Mouse (Mus musculus) large intestine, adult 2 months (tissue): ENCODE data around the gene Hist2h2aa2. TPM values are rescaled to one million over a fixed set of nuclear protein-coding genes. Genes with fewer than 3 reads are reported as not detected.
A peak's percentile ranks its signal among the peaks of the same experiment; 100 is the strongest.
"Not testable (repeated sequence)": the region's sequence is repeated elsewhere in the genome, so short reads cannot be mapped to it uniquely, and the experiment has no call there.

Experiments used
- DNase-seq: peaks from one replicate; pipeline ENCODE4 v3.0.0-alpha.2; 2012; ENCODE audit warnings: low read depth, low spot score
- WGBS: fragments of 180-500 bp; shearing (Covaris S2); methylation state at CpG from one replicate; pipeline ENCODE4 v1.1.7; 2018; 5-methylcytosine and 5-hydroxymethylcytosine counted together
- polyA plus RNA-seq: library from polyadenylated mRNA; depleted of rRNA; stranded (reverse); fragments of >200 nt; gene quantifications from 2 replicates; pipeline ENCODE4 v1.2.3, GENCODE M21; 2012

The Hist2h2aa2 gene
- polyA plus RNA-seq, 1 experiment: 68.4 TPM

DNA sequence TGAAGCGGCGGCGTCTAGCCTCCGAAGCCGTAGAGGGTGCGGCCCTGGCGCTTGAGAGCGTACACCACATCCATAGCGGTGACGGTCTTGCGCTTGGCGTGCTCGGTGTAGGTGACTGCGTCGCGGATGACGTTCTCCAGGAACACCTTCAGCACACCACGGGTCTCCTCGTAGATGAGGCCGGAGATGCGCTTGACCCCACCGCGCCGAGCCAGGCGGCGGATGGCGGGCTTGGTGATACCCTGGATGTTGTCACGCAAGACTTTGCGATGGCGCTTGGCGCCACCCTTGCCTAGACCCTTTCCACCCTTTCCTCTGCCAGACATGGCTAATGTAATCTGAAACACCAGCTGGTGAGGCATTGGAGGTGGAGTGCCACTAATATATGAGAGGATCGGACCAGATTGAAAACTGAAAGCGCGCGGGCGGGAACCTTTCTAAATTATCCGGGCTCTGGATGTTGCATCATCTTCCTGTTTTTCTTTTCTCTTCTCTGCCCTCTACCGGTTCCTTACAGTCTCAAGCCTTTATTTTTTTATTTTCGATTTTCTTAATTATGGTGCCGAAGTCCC, 23.0 kb upstream of the Hist2h2aa2 start, which contains the start of gene Hist2h4:
Gene Hist2h4, minus strand, starts transcription at position 333 of the 572 bp plus-strand sequence.
- under 1% methylated on average over 40 of the region's 40 CpGs for WGBS

DNA sequence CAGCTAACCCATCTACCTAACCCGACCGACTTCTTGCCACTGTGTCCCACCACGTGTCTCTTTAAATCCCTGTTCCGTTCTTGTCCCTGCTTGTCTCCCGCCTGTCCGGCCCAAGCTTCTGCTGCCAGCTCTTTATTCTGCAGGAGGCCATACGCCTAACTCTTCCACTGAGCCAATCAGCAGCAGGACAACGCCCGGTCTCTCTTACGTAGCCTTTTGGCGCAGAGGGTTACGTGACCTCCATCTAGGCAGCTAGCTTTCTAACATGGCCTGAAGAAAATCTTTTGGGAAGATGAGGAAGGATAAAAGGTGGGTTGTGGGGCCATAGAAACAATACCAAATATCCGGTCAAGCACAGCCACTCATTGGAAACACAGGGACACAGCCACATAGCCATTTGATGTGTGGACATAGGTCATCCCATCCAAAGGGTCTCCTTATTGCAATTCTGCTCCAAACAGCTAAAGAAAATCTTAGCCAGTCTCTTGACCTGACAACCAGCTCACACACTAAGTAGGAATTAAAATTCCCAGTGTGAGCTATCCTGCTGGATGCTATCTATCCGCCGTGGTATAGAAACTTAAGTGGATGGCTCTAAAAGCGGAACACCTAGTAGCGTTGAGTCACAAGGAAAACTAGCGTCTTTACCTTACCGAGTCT, 22.3 kb upstream of the Hist2h2aa2 start:
- WGBS: under 1% methylated on average over 19 of the region's 19 CpGs
- DNase-seq: peak; percentile 89

More for the DNA sequence above, 23.0 kb upstream of the Hist2h2aa2 start, which contains the start of gene Hist2h4:
- peak; percentile 87 for DNase-seq

DNA sequence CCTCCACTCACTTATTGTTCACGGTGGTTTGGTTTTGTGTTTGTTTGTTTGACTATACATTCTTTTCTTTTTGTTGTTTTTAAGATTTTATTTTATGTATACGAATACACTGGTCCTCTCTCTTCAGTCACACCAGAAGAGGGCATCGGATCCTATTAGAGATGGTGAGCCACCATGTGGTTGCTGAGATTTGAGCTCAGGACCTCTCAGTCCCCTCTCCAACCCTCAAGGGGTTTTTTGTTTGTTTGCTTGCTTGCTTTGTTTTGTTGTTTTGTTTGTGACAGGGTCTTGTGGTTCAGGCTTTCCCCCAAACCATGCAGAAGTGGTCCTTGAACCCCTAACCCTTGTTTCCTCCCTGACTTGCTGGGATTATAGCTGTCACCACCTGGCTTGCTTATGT, 21.5 kb upstream of the Hist2h2aa2 start:
- WGBS: 46% methylated on average over 3 of the region's 3 CpGs

DNA sequence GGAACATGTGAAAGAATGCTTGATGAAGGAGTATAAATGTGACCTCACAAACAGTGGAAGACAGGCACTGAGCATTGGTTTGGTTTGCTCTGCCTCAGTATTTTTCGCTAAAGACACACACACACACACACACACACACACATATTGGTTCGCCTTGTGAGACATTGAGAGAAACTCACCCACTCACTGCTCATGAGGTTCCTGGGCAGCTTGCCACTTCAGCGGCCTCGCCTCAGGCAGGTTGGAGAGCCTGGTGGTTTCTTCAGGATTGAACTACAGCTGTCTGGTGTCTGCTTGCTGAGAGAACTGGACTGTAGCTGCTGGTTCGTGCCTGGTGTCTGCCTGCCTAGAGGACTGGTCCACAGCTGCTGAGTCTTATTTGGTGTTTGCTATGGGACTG, 20.1 kb upstream of the Hist2h2aa2 start:
- WGBS: 86% methylated on average over 5 of the region's 5 CpGs
- DNase-seq: no peak

More for the DNA sequence above, 21.5 kb upstream of the Hist2h2aa2 start:
- DNase-seq: no peak

DNA sequence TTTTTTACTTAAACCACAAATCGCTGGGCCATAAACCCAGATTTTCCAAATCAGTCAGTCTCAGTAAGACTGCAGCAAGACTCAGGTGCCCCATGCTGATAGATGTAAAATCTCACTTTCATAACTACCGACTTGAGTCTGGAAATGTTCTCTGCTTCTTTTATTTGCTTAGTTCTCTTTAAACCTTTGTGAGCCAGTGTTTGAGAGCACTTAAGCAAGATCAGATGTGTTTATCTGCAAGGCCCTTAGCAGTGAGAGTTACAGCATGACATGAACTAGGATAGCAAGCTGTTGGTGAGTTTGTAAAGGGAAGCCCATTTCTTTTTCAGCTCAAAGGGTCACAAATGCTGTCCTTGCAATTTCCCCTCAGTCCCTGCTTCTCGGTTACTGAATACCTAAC, 17.1 kb upstream of the Hist2h2aa2 start:
- 69% methylated on average over 3 of the region's 3 CpGs for WGBS
- no peak for DNase-seq

DNA sequence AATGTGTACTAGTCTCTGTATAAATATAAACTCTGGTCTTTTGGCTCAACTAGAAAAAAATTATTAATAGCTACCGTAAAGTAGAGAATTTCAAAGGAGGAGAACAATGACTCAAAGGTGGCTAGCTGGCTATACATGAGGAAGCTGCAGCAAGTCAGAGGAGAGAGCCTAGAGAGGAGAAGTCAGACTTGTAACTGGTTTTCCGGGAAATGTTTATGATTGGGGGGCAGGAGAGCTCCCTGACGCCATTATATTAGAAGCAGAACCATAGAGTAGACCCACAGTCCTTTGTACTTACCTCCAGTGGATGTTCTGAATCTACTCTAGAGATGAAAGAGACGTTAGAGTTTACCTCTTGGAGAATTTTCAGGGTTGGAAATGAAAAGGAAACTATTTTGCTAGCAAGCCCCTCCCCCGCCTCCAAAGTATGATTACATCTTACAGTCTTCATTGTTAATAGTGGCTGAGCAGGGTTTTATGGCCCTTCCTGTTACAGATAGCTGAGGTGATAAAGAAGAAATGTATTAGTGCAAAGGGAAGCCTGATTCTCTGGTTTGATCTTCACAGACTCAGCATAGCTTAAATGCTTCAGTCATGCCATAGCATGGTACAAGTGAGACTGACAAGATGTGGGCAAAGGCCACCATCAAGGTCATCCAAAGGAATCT, 16.0 kb upstream of the Hist2h2aa2 start:
- DNase-seq: no peak
- 27% methylated on average over 5 of the region's 5 CpGs for WGBS

DNA sequence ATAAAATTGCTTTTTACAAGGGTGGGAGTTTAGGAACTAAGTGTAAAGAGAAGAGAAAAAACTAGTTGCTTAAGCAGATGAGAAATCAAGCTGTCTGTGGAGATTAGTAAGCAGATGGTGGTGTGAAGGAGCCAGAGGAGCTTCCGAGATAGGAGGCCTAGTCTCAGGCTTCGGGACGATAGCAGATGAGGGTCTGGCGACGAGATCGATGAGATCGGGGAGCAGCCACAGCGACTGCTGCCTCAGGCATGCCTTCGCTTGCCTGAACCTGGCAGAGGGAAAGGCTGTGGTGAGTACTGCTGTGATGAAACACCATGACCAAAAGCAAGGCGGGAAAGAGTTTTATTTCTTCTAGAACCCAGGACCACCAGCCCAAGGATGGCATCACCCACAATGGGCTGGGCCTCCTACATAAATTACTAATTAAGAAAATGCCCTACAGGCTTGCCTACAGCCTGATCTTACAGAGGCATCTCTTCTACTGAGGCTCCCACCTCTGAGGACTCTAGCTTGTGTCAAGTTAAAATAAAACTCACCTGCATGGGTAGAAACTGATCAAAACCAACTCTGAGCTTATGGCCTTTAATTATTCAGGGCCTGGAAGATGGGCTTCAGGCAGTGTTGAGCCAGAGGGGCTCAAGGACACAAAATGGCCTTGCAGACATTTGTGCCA, 14.7 kb upstream of the Hist2h2aa2 start:
- DNase-seq: no peak
- WGBS: 85% methylated on average over 10 of the region's 10 CpGs

DNA sequence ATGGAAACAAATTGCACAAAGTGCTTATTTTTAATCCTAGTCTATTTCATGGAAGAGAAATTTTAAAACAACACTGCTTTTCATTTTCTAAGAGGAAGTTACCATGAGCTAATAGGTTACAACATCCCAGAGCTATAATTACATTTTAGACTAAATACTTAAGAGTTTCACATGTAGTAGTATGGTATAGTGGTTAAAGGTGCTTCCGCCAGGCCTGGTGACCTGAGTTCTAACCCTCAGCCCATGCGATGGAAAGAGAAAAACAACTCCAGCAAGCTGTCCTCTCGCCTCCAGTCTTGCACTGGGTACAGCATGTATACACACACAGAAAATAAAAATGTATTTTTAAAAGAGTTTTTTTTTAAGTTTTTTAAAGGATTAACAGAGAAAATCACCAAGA, 11.7 kb upstream of the Hist2h2aa2 start:
- 87% methylated on average over 3 of the region's 3 CpGs for WGBS
- DNase-seq: no peak

DNA sequence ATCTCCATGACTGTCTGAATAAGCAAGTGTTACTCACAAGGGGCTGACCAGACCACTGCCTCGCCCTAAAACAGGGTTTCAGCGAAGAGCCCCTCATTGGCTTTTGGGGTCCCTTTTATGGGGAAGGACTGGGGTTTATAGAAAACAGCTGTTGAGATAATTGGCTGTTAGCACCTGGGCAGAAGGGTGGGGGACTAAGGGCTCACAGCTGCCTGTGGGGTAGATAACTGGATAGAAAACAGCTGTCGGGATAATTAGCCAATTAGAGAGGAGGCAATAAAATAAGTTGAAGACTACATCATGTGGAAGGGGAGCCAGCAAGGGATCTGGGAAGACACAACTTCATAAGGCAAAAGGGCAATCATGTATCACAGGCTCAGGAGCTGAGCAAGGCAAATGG, 10.8 kb upstream of the Hist2h2aa2 start:
- no peak for DNase-seq
- WGBS: 53% methylated on average over 3 of the region's 3 CpGs

DNA sequence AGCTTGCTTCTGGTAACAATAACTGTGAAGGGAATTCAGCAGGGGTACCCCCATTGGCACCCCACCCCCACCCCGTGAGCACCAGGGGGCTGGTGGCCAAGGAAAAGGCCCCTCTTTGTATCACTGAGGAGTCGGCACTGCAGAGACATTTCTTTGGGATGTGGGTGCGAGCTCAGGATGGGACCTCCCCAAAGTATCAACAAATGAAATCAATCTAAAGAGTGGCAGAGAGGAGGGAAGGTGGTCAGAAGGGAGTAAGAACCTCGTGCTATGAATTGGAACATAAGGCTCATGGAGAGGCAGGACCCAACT, 8.9 kb upstream of the Hist2h2aa2 start:
- no peak for DNase-seq
- WGBS: 67% methylated on average over 4 of the region's 4 CpGs

DNA sequence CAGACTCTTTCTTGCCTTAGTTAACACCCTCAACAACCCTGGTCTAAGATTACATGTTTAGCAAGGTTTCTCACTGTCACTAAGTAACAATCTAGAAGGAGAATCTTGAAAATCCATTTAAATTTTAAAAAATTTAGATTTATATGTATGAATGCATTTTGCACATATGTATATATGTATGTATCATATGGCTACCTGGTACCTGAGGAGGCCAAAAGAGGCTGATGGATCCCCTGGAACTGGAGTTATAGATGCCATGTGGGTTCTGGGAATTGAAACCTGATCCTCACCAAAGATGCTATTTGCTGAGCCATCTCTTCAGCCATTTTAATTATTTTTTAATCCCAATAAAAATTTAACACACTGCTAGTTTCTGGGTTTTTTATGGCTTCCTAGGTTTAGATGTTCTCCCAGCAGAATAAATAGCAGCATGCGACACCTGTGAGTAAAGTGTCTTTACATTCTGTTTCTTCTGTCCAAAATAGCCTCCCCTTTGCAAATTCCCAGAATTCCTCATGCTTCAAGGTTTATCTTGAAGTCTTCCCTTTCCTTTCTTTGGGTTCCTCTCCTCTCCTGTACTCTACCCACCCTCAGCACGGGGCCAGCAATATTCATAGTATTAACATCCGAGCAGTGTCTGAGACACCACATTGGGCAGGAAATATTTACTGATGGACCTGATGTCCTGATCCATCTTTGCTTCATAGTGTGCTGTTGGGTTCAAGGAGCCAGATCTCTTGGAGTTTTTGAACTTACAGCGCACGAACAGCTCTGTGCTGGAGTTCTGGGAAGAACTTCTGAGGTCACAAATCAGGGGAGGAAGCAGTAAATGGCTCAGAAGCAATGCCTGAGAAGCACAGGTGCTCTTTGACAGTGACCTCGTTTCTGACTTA, 8.3 kb upstream of the Hist2h2aa2 start:
- DNase-seq: no peak
- WGBS: 45% methylated on average over 6 of the region's 6 CpGs

DNA sequence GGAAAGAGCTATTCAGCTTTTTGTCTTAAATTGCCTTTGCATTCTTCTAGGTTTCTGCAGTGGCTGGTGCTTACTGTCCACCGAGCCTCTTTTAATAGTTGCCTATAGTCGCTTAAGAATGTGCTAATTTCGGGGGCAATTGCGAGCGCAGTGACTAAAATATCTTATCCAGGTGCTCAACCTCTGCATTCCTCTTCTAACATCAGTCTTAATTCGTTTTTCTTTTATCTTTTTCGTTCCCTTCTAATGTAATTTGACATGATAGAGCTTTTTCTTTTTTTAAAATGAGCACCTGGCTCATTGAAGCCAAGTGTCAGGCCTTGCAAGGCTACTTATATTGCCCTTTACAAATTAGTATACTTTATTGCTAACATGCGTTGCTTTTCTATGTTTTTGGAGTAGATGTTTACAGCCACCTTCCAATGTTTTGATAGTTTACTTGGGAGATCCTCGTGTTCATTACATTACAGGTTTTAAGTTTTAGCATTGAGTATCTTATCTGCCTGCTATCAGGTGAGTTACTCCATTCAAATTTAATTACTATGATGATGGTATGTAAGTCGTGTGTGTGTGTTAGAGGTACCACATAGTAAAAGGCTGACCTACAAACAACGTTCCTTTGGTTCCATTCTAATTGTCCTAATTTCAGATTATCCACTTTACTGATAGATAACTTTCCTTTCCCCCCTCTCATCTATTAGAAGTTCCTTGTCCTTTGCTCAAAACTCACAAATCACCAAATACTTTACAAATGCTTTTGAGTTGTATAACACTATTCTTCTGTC, 7.5 kb upstream of the Hist2h2aa2 start:
- WGBS: 17% methylated on average over 11 of the region's 11 CpGs
- no peak for DNase-seq

DNA sequence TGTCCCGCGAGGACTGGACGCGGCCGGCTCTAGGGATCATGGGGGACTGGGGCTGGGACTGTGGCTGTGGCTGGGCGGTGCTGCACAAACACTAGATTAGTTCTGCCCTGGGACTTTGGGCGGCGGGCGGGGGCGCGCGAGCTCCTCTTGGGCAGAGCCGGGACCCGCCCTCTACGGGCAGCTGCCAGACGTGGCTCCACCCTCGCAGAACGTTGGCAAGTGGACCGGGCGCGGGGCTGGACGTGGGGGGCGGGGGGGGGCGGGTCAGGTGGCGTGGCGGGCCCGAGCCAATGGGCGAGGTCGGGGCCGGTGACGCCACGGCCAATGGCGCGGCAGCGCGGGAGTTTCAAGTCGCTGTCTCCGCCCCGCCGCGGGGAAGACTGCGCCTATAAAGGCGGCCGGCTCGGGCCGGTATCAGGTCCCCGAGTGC, 6.4 kb upstream of the Hist2h2aa2 start, which contains the start of gene Hist2h3c1:
Gene Hist2h3c1, plus strand, starts transcription at position 259 of the 430 bp plus-strand sequence.
- 0% methylated on average over 15 of the region's 47 CpGs for WGBS
- DNase-seq: not testable (repeated sequence)

DNA sequence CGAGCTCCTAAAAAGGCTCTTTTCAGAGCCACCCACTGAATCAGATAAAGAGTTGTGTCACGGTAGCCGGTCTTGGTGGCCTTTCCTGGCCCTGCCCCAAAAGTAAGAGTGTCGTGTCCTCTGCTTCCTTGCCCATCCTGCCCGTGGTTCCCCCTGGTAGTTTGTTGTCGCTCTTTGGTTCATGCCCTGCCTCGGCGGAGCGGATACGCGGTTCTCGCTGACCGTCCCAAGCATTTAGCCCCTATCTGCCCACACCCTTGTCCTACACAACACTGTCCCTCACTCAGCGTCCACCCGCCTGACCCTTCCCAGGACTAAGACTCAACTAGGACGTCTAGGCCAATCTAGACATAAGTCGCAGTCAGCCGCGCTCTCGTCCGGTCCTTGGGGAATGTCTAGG, 5.9 kb upstream of the Hist2h2aa2 start:
- not testable (repeated sequence) for DNase-seq
- under 1% methylated on average over 12 of the region's 21 CpGs for WGBS

DNA sequence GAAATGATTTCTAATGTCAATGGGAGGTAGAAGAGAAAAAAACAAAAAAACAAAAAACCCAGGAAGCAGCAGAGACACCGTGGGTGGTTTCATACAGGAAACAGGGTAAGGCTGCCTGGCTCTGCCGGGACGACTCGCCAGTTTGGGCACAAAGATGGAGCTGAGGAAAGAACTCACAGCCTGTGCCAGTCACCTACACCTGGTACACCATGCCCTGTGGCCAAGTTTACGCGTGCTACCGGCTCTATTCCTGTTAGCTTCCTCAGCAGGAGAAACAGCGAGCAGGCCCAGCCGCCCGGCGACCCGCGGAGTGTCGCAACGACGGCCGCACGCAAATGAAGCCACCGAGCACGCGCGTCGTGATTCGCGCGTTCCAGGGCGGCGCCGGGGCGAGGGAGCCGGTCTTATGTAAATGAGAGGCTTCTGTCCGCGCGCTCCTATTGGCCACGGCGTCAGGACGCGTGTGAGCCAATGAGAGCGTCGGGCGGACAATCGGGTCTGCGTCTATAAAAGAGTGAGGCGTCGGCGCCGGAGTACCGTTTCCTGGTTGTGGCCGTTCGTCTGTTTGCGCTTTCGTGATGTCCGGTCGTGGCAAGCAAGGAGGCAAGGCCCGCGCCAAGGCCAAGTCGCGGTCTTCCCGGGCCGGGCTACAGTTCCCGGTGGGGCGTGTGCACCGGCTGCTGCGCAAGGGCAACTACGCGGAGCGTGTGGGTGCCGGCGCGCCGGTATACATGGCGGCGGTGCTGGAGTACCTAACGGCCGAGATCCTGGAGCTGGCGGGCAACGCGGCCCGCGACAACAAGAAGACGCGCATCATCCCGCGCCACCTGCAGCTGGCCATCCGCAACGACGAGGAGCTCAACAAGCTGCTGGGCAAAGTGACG, 5.2 kb upstream of the Hist2h2aa2 start, which contains the start of gene Hist2h2aa1:
Gene Hist2h2aa1, plus strand, starts transcription at position 495 of the 884 bp plus-strand sequence.
- WGBS: 1% methylated on average over 39 of the region's 88 CpGs
- not testable (repeated sequence) for DNase-seq

DNA sequence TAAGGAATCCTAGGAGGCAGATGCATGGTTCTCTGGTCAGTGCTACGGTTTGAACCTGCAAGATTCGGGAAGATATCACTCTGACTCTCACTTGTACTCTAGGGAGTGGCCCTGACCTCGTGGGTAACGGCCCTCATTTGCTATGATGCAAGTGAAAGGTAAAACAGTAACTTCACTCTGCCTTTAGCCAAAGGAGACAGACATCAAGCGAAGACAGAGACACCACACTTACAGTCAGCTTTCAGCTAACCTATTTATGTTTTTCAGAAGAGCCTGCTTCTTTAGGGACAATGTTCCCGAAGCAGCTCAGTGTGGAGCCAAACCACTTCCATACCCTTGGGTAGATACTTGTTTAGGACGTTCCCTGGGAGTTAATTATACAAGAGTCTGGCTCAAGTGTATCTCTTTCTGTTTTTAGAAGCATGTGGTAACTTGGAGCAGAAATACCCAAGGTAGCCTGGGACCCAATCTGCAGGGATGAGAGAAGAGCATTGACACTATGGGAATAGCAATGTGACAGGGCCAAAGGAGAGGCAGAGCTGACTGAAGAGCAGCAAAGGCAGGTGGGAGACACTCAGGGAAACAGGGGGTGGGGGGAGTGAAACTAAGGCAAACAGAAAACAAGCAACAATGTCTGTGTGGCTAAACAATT, 4.0 kb upstream of the Hist2h2aa2 start:
- no peak for DNase-seq
- 36% methylated on average over 7 of the region's 7 CpGs for WGBS

DNA sequence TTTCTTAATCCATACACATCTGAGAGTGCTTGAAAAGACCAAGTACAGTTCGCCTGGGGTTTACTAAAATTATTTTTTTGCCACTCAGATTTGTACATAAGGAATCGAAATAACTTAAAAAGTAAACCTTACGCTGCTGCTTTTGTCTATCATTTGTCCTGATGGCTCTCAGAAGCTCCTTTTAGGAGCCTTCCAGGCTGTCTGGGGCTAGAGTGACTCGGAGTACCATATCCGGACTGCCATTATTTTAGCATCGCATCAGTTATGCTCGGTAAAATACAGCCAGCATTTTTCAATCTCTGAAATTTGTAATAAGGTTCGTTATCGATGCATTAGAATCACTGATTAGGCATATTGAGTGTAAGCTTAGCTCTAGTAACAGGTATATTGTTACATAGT, 722 bp upstream of the Hist2h2aa2 start:
- WGBS: 80% methylated on average over 9 of the region's 9 CpGs
- DNase-seq: no peak
